Comparison of ENCODE assay signal across 8 mouse cellular contexts in genomic region chr5:89679871-89680536, GRCm38 (mm10).
DNase-seq lines count a peak whose midpoint lies in the region; ATAC-seq and TF ChIP-seq lines count a peak whose summit lies in the region.

No protein-coding gene starts in this region.

- no peak for ATAC-seq in frontal cortex, adult (ENCODE audit: low TSS enrichment)
- peak; percentile 47; the same call in 1 of the 2 replicates for ATAC-seq in neural tube, embryonic 14.5 days (ENCODE audit: low read depth)
- ATAC-seq in neural tube, embryonic 15.5 days (ENCODE audit: low FRiP score): no peak
- ATAC-seq in hindbrain, postnatal 0 days: no peak
- no peak for ATAC-seq in activated CD4-positive, CD25-positive, alpha-beta regulatory T cell, adult 4 months

- 50% methylated on average over 5 of the region's 5 CpGs for WGBS in neural tube, embryonic 14.5 days
- 50% methylated on average over 5 of the region's 5 CpGs for WGBS in neural tube, embryonic 15.5 days
- 67% methylated on average over 5 of the region's 5 CpGs for WGBS in hindbrain, postnatal 0 days

- H3K36me3 ChIP-seq in neural tube, embryonic 14.5 days (ENCODE audit: control insufficient read depth, insufficient read depth, low read length): no peaks in the 10 kb centered on the region
- no peaks in the 10 kb centered on the region for H3K36me3 ChIP-seq in neural tube, embryonic 15.5 days
- no peaks in the 10 kb centered on the region for H3K36me3 ChIP-seq in hindbrain, postnatal 0 days (ENCODE audit: insufficient read depth, low read length)

- no peaks in the 10 kb centered on the region for H3K27me3 ChIP-seq in neural tube, embryonic 14.5 days (ENCODE audit: control insufficient read depth, insufficient read depth, low read length)
- no peaks in the 10 kb centered on the region for H3K27me3 ChIP-seq in neural tube, embryonic 15.5 days (replicated peaks)
- no peaks in the 10 kb centered on the region for H3K27me3 ChIP-seq in hindbrain, postnatal 0 days (ENCODE audit: insufficient read depth, low read length)

- DNase-seq in frontal cortex, postnatal 36 days (ENCODE audit: low spot score in 2 of 2): peak; percentile 31 to 67
- peak; percentile 76 for DNase-seq in brain, adult 2 months (ENCODE audit: low read depth, low spot score)
- peak; percentile 91 for DNase-seq in hindbrain, postnatal 0 days (ENCODE audit: low spot score)
- peak; percentile 78 for DNase-seq in lung, postnatal 14 days

- no peaks in the 10 kb centered on the region for H3K4me1 ChIP-seq in neural tube, embryonic 14.5 days (ENCODE audit: control insufficient read depth, insufficient read depth, low read length)
- H3K4me1 ChIP-seq in neural tube, embryonic 15.5 days: no peaks in the 10 kb centered on the region
- no peaks in the 10 kb centered on the region for H3K4me1 ChIP-seq in hindbrain, postnatal 0 days (ENCODE audit: insufficient read depth, low read length)

- peak; percentile 62 for TF ChIP-seq CTCF in hindbrain, postnatal 0 days (IDR thresholded peaks at IDR 0.05; ENCODE audit: low read depth)

- no peak overlapping the region for H3K4me2 ChIP-seq in neural tube, embryonic 14.5 days (ENCODE audit: low read depth, low read length)
- H3K4me2 ChIP-seq in neural tube, embryonic 15.5 days: no peak overlapping the region
- H3K4me2 ChIP-seq in hindbrain, postnatal 0 days (ENCODE audit: low read depth, low read length): no peak overlapping the region

- no peak overlapping the region for H3K9ac ChIP-seq in neural tube, embryonic 14.5 days (replicated peaks; ENCODE audit: low read depth, low read length)
- no peak overlapping the region for H3K9ac ChIP-seq in neural tube, embryonic 15.5 days (replicated peaks)
- H3K9ac ChIP-seq in hindbrain, postnatal 0 days (replicated peaks; ENCODE audit: low read length): no peak overlapping the region

- no peaks in the 10 kb centered on the region for H3K9me3 ChIP-seq in neural tube, embryonic 14.5 days (ENCODE audit: control insufficient read depth, low read length)
- no peaks in the 10 kb centered on the region for H3K9me3 ChIP-seq in neural tube, embryonic 15.5 days (replicated peaks)
- H3K9me3 ChIP-seq in hindbrain, postnatal 0 days (ENCODE audit: low read length): no peaks in the 10 kb centered on the region

- no peak overlapping the region for H3K27ac ChIP-seq in neural tube, embryonic 14.5 days (ENCODE audit: low read depth, low read length)
- no peak overlapping the region for H3K27ac ChIP-seq in neural tube, embryonic 15.5 days (replicated peaks)
- H3K27ac ChIP-seq in hindbrain, postnatal 0 days: no peak overlapping the region

- no peak overlapping the region for H3K4me3 ChIP-seq in neural tube, embryonic 14.5 days (ENCODE audit: low read depth, low read length)
- no peak overlapping the region for H3K4me3 ChIP-seq in neural tube, embryonic 15.5 days (replicated peaks)
- H3K4me3 ChIP-seq in hindbrain, postnatal 0 days (ENCODE audit: low read length): no peak overlapping the region
